Mouse (Mus musculus) heart, embryonic 14.5 days (tissue): ENCODE data around the gene Amz2. TPM values are rescaled to one million over a fixed set of nuclear protein-coding genes. Genes with fewer than 3 reads are reported as not detected.
A peak's percentile ranks its signal among the peaks of the same experiment; 100 is the strongest.
"Not testable (repeated sequence)": the region's sequence is repeated elsewhere in the genome, so short reads cannot be mapped to it uniquely, and the experiment has no call there.

Source experiments
- ATAC-seq: fragments of 200-750 bp; cut with Nextera tagmentation; 2 replicates; pipeline ENCODE4 v1.8.0; 2017; ENCODE audit warnings: low read depth, moderate TSS enrichment; ENCODE audit not compliant: insufficient number of reproducible peaks, insufficient read depth, low FRiP score
- H3K27ac ChIP-seq, 2 experiments: fragments of 200-500 bp in 1 of 2; fragments of 300-500 bp in 1 of 2; sonication (generic) in 1 of 2; replicated peaks in 1 of 2; 2 replicates each; pipeline ENCODE4 v1.5.1; 2012 to 2014; ENCODE audit warnings: low read depth in 2 of 2, low read length in 2 of 2, control low read depth in 1 of 2, mild to moderate bottlenecking in 1 of 2, mixed read lengths in 1 of 2; ENCODE audit not compliant: control insufficient read depth in 1 of 2, insufficient read depth in 1 of 2
- H3K27me3 ChIP-seq: fragments of 300-500 bp; sonication (generic); 2 replicates; pipeline ENCODE4 v1.6.1; 2014; ENCODE audit warnings: mild to moderate bottlenecking, low read length, control low read depth; ENCODE audit not compliant: control insufficient read depth, insufficient read depth
- H3K36me3 ChIP-seq: fragments of 300-500 bp; sonication (generic); 2 replicates; pipeline ENCODE4 v1.6.1; 2014; ENCODE audit warnings: mild to moderate bottlenecking, control low read depth, low read length, mixed read lengths; ENCODE audit not compliant: control insufficient read depth, insufficient read depth
- H3K4me1 ChIP-seq, 2 experiments: fragments of 200-500 bp in 1 of 2; fragments of 300-500 bp in 1 of 2; sonication (generic) in 1 of 2; 2 replicates each; pipeline ENCODE4 v1.6.1; 2012 to 2014; ENCODE audit warnings: low read length in 2 of 2, control low read depth in 1 of 2, mixed read lengths in 1 of 2; ENCODE audit not compliant: control insufficient read depth in 2 of 2, insufficient read depth in 2 of 2
- H3K4me2 ChIP-seq: fragments of 300-500 bp; sonication (generic); 2 replicates; pipeline ENCODE4 v1.6.1; 2014; ENCODE audit warnings: mild to moderate bottlenecking, low read length
- H3K4me3 ChIP-seq, 2 experiments: fragments of 200-500 bp in 1 of 2; fragments of 300-500 bp in 1 of 2; sonication (generic) in 1 of 2; 2 replicates each; pipeline ENCODE4 v1.5.1; 2012 to 2014; ENCODE audit warnings: low read length in 2 of 2, mild to moderate bottlenecking in 2 of 2, control low read depth in 1 of 2, low read depth in 1 of 2, moderate library complexity in 1 of 2; ENCODE audit not compliant: control insufficient read depth in 1 of 2, insufficient read depth in 1 of 2
- H3K9ac ChIP-seq: fragments of 300-500 bp; sonication (generic); 2 replicates; pipeline ENCODE4 v1.6.1; 2014; ENCODE audit warnings: mild to moderate bottlenecking, low read length
- H3K9me3 ChIP-seq: fragments of 300-500 bp; sonication (generic); 2 replicates; pipeline ENCODE4 v1.6.1; 2016; ENCODE audit warnings: low read length, control low read depth; ENCODE audit not compliant: control insufficient read depth
- WGBS: fragments of 180-500 bp; shearing (Covaris S2); extraction: QIAGEN DNeasy Blood & Tissue Kit; methylation state at CpG from one replicate; pipeline ENCODE4 v1.1.7; 2014; 5-methylcytosine and 5-hydroxymethylcytosine counted together
- polyA plus RNA-seq: library from polyadenylated mRNA; unstranded; fragments of >200 nt; fragmentation: Nextera tagmentation; extraction: Ambion mirVana; gene quantifications from 2 replicates; pipeline ENCODE4 v1.2.1, GENCODE M21; 2014

Gene Amz2
- polyA plus RNA-seq, 1 experiment from 2014 or later, result 38.7 TPM

- Histone ChIP-seq H3K4me3 (no peak overlapping the region), H3K27me3 (no peaks in the 10 kb centered on the region), H3K9me3 (no peaks in the 10 kb centered on the region), H3K4me1 (no peaks in the 10 kb centered on the region), H3K9ac (no peak overlapping the region), H3K4me2 (no peak overlapping the region), H3K27ac (no peak overlapping the region), H3K36me3 (no peaks in the 10 kb centered on the region)
- WGBS, result 58% methylated on average over 1 of the region's 1 CpGs
- no peak for ATAC-seq
Observed at GRCm38 (mm10) chr11:109487111-109487510, 61.4 kb downstream of the Amz2 start.

DNA sequence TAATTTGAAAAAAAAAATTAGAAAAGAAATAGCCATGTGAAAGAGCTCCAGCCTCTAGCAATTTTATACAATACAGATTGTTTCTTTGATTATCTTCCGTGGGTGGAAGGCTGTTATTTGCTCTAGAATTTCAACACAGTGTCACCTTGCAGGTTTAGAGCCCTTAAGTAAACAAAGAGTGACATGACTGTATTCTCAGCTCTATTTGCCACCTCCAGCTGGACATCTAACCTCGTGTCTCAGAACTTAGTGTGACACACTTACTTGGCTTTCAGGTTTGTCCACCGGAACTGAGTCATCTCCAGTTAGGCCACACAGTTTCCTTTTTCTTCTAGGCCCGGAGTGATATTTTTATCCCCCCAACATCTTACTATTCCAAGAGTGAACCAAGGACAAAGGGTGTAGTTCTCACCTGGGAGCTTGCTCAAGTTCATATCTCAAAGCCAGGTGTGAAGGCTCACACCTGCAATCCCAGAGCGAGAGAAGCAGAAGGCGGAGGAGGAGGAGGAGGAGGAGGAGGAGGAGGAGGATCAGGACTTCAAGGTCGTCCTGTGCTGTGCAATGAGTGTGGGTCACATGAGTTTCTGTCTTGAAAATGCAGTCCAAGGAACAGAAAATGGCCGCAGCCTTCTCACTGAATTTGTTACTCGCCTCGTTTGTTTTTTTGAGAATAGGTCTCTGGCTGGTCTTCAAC lies 62.4 kb downstream of the Amz2 start:
- H3K9ac ChIP-seq, result no peak overlapping the region
- H3K4me3 ChIP-seq, result no peak overlapping the region
- H3K27me3 ChIP-seq, result no peaks in the 10 kb centered on the region
- ATAC-seq, result no peak
- H3K9me3 ChIP-seq, result no peaks in the 10 kb centered on the region
- no peak overlapping the region for H3K27ac ChIP-seq
- H3K4me1 ChIP-seq, result no peaks in the 10 kb centered on the region
- WGBS, result 83% methylated on average over 10 of the region's 10 CpGs
- H3K36me3 ChIP-seq, result no peaks in the 10 kb centered on the region
- H3K4me2 ChIP-seq, result no peak overlapping the region

DNA sequence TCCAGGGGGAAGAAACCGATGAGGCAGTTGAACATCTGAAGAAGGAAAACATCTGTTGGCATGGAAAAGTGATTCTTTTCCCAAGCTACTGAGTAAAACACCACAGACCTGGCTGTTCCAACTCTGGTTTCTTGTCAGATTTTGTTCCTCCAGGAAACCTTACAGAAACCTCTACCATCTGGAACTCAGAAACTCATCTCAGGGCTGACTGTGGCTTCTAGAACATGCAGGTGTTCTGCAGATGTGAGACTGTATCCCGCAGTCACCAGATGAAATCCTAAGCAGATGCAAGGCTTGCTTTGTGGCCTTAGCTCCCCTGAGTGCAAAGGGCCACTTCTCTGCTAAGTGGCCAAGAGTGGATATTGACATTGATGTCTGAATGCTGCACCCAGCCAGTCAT lies 64.0 kb downstream of the Amz2 start:
- H3K27ac ChIP-seq, result no peak overlapping the region
- H3K9ac ChIP-seq, result no peak overlapping the region
- ATAC-seq, result no peak
- no peaks in the 10 kb centered on the region for H3K9me3 ChIP-seq
- H3K27me3 ChIP-seq, result no peaks in the 10 kb centered on the region
- H3K4me2 ChIP-seq, result no peak overlapping the region
- no peak overlapping the region for H3K4me3 ChIP-seq
- H3K36me3 ChIP-seq, result no peaks in the 10 kb centered on the region
- WGBS, result 89% methylated on average over 2 of the region's 2 CpGs
- H3K4me1 ChIP-seq, result peaks cover under 1 to 2% of the 10 kb centered on the region in 2 experiments; a peak in 2 of 4 replicates

DNA sequence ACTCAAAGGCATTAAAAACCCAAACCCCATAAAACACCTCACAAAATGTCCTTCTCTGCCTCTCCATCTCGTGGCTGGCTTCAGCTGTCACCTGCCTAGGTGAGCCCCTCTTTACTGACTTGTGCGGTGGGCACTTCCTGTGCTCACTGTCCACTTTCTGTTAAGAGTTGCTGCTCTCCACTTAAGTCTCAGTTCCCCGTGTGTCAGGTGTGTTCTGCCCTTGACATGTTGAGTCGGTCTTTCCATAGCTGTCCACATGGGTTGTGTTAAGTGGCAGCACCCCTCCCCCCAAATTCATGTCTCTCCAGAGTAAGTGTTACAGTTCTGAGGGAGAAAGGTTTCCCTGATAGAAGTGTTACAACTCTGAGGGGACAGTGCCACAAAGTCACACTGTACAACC lies 66.1 kb downstream of the Amz2 start:
- H3K4me3 ChIP-seq, result no peak overlapping the region
- H3K9ac ChIP-seq, result no peak overlapping the region
- H3K27ac ChIP-seq, result no peak overlapping the region
- peaks cover 10 to 16% of the 10 kb centered on the region in 2 experiments for H3K4me1 ChIP-seq
- no peaks in the 10 kb centered on the region for H3K36me3 ChIP-seq
- 69% methylated on average over 4 of the region's 4 CpGs for WGBS
- H3K4me2 ChIP-seq, result no peak overlapping the region
- H3K27me3 ChIP-seq, result no peaks in the 10 kb centered on the region
- ATAC-seq, result no peak
- no peaks in the 10 kb centered on the region for H3K9me3 ChIP-seq

GRCm38 (mm10) chr11:109492847-109493464 lies 67.2 kb downstream of the Amz2 start:
- not testable (repeated sequence) for H3K4me2 ChIP-seq, ATAC-seq, H3K27me3 ChIP-seq, H3K36me3 ChIP-seq, H3K27ac ChIP-seq, H3K9ac ChIP-seq, H3K4me3 ChIP-seq, H3K9me3 ChIP-seq
- peaks cover 10 to 16% of the 10 kb centered on the region in 2 experiments for H3K4me1 ChIP-seq
- 64% methylated on average over 8 of the region's 8 CpGs for WGBS

GRCm38 (mm10) chr11:109494890-109495770 lies 69.4 kb downstream of the Amz2 start:
- H3K4me3 ChIP-seq, result no peak overlapping the region
- ATAC-seq, result no peak
- H3K27me3 ChIP-seq, result no peaks in the 10 kb centered on the region
- WGBS, result 37% methylated on average over 24 of the region's 24 CpGs
- no peaks in the 10 kb centered on the region for H3K36me3 ChIP-seq
- no peaks in the 10 kb centered on the region for H3K9me3 ChIP-seq
- peaks cover 10 to 16% of the 10 kb centered on the region in 2 experiments for H3K4me1 ChIP-seq
- H3K9ac ChIP-seq, result no peak overlapping the region
- H3K27ac ChIP-seq, result no peak overlapping the region
- H3K4me2 ChIP-seq, result peak overlapping the region; percentile 45

- peaks cover 10 to 16% of the 10 kb centered on the region in 2 experiments for H3K4me1 ChIP-seq
- no peaks in the 10 kb centered on the region for H3K36me3 ChIP-seq
- no peak overlapping the region for H3K9ac ChIP-seq
- peak overlapping the region; percentile 45 for H3K4me2 ChIP-seq
- ATAC-seq, result no peak
- no peaks in the 10 kb centered on the region for H3K9me3 ChIP-seq
- H3K4me3 ChIP-seq, result no peak overlapping the region
- 62% methylated on average over 14 of the region's 14 CpGs for WGBS
- H3K27me3 ChIP-seq, result no peaks in the 10 kb centered on the region
- H3K27ac ChIP-seq, result no peak overlapping the region
Observed at GRCm38 (mm10) chr11:109495771-109496474, 70.2 kb downstream of the Amz2 start.
